Mouse (Mus musculus): Measurements from ENCODE around the gene Aldh3b2. TPM values are rescaled to one million over a fixed set of nuclear protein-coding genes. Genes with fewer than 3 reads are reported as not detected.

Aldh3b2 gene
- polyA plus RNA-seq (2015; fragmentation: Illumina TruSeq; extraction: RNeasy Lipid Tissue Mini Kit (QIAGEN cat#74804); ENCODE audit: low read depth, low replicate concordance) = 1.4 TPM

GRCm38 (mm10) chr19:3972229-3972628 lies at the start of gene Aldh3b2:
Gene Aldh3b2 (plus strand): TSS chr19:3972328.

GRCm38 (mm10) chr19:3929211-3929941 lies 42.8 kb upstream of the Aldh3b2 start, which contains the start of gene Aldh3b1:
Gene Aldh3b1 (minus strand): TSS chr19:3929808.

GRCm38 (mm10) chr19:3935032-3935895 lies 36.9 kb upstream of the Aldh3b2 start, which contains the start of gene Unc93b1:
Gene Unc93b1 (plus strand): TSS chr19:3935186.

DNA sequence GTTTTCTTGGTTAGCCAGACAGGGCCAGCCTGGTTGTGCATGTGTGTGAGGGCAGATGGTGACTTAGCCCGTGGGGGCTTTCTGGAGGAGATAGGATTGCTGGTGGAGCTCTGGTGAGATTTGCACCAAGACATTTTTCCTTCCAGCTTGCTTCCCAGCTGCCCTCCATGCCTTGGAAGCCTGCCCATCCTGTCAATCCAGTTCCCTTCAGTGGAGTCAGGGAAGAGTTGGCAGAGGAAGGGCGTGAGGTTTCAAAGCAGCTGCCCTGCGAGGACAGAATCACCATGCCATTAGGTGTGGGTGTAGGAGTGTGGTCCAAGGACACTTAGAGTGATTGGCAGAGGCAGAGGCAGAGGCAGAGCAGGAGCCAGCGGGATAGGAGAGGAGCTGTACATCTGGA lies 13.7 kb upstream of the Aldh3b2 start, which contains the start of gene Aldh3b3:
Gene Aldh3b3, plus strand, starts transcription at position 176 of the 400 bp plus-strand sequence.

GRCm38 (mm10) chr19:3986334-3986733 lies 14.2 kb downstream of the Aldh3b2 start, which contains the start of gene Acy3:
Gene Acy3 (plus strand): TSS chr19:3986570.

DNA sequence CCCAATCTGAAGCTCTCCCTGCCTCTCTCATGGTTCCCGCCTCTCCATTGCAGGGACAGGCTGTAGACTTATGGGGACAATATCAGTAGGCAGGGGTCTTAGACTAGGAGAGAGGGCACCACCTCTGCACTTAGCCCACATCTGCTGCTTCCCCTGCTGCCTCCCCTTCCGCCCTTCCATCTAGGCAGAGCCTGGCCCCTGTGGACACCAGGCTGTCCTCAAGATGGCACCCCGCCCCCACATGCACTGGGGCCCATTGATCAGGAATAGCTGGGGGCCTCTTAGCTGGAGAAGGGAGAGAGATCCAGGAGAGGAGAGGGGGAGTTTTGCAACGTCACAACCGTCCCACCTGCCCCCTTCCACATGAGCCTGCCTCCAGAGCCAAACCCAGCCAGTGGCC lies 20.3 kb downstream of the Aldh3b2 start, which contains the start of gene Tbx10:
Gene Tbx10, plus strand, starts transcription at position 337 of the 400 bp plus-strand sequence.

DNA sequence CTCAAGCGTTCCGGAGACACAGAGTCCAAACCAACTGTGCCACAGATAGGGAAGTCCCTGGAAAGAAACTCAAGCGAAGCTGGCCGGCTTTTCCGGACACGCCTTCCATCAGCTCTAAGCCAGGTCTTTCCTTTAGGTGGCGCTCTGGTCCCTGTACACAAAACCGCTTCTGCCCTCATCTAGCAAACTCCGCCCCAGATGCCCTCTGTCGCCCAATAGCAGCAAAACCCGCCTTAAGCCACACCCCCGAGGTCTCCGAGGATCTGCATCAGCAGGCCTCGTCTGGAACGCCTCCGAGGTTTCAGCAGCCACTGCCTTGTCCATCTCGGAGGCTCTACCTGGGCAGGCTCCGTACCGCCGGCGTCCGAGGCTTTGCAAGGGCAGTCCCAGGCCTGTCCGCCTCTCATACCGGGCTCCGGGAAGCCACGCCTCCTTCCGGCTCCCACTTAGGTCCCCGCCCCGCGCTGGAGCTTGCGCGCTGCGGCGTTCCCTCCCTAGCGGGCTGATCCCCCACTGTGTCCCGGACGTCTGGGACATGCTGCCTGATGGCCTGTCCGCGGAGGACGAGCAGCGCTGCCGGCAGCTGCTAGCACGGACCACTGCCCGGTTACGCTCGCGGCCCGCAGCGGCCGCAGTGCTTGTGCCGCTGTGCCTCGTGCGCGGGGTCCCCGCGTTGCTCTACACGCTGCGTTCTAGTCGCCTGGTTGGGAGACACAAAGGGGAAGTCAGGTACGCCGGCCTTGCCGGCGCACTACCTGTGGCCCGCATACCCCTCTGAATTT lies 28.2 kb downstream of the Aldh3b2 start, which contains the start of the genes Nudt8 and Gm49405:
Gene Nudt8, plus strand, starts transcription at position 462 of the 782 bp plus-strand sequence.
Gene Gm49405, plus strand, starts transcription at position 508 of the 782 bp plus-strand sequence.

GRCm38 (mm10) chr19:4003112-4003511 lies 31.0 kb downstream of the Aldh3b2 start, which contains the start of gene Doc2g:
Gene Doc2g (plus strand): TSS chr19:4003313.

DNA sequence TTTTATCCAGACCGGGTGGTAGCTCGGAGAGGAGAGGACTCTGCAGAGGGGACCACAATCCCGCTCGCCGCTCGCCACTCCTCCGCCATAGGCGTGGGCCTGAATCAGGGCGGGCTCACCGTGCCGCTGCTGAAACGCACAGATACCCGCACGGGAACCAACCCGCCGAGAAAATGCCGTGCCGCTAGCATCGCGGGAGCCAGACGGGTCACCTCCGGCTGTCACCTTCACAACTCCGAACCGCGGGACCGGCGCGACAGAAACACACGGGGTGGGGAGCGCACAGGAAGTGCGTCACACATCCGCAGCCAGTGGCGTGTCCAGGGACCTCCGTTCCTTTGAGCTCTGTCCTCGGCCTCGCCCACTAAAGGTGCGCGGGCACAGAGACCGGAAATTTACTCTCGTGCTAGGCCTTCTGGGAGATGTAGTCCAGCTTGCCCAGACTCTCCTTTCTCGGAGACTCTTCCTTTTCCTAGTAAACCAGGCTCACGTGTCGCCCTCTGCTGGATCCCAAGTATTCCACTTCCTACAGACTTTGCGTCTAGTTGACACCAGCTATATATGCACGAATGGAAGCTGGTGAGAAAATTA lies 40.4 kb downstream of the Aldh3b2 start, which contains the start of gene Ndufv1:
Gene Ndufv1, minus strand, starts transcription at position 375 of the 591 bp plus-strand sequence.

Other genes with a start within 250 kb of the Aldh3b2 start
- gene Kmt5b, start 204.9 kb upstream of the Aldh3b2 start, polyA plus RNA-seq (2015; fragmentation: Illumina TruSeq; extraction: RNeasy Lipid Tissue Mini Kit (QIAGEN cat#74804); ENCODE audit: low read depth, low replicate concordance) = 28.6 TPM
- 82.1 TPM for gene Chka, start 120.6 kb upstream of the Aldh3b2 start, polyA plus RNA-seq (2015; fragmentation: Illumina TruSeq; extraction: RNeasy Lipid Tissue Mini Kit (QIAGEN cat#74804); ENCODE audit: low read depth, low replicate concordance)
- gene Tcirg1, start 65.2 kb upstream of the Aldh3b2 start, polyA plus RNA-seq (2015; fragmentation: Illumina TruSeq; extraction: RNeasy Lipid Tissue Mini Kit (QIAGEN cat#74804); ENCODE audit: low read depth, low replicate concordance) = 14.5 TPM
- gene Ndufs8, start 59.6 kb upstream of the Aldh3b2 start, polyA plus RNA-seq (2015; fragmentation: Illumina TruSeq; extraction: RNeasy Lipid Tissue Mini Kit (QIAGEN cat#74804); ENCODE audit: low read depth, low replicate concordance) = 305 TPM
- 4.3 TPM for gene Aldh3b1, start 42.5 kb upstream of the Aldh3b2 start, polyA plus RNA-seq (2015; fragmentation: Illumina TruSeq; extraction: RNeasy Lipid Tissue Mini Kit (QIAGEN cat#74804); ENCODE audit: low read depth, low replicate concordance)
- gene Unc93b1, start 37.1 kb upstream of the Aldh3b2 start, polyA plus RNA-seq (2015; fragmentation: Illumina TruSeq; extraction: RNeasy Lipid Tissue Mini Kit (QIAGEN cat#74804); ENCODE audit: low read depth, low replicate concordance) = 16.0 TPM
- gene Aldh3b3, start 13.7 kb upstream of the Aldh3b2 start, polyA plus RNA-seq (2015; fragmentation: Illumina TruSeq; extraction: RNeasy Lipid Tissue Mini Kit (QIAGEN cat#74804); ENCODE audit: low read depth, low replicate concordance) = not detected
- gene Acy3, start 14.2 kb downstream of the Aldh3b2 start, polyA plus RNA-seq (2015; fragmentation: Illumina TruSeq; extraction: RNeasy Lipid Tissue Mini Kit (QIAGEN cat#74804); ENCODE audit: low read depth, low replicate concordance) = 4.0 TPM
- not detected for gene Tbx10, start 20.4 kb downstream of the Aldh3b2 start, polyA plus RNA-seq (2015; fragmentation: Illumina TruSeq; extraction: RNeasy Lipid Tissue Mini Kit (QIAGEN cat#74804); ENCODE audit: low read depth, low replicate concordance)
- 15.1 TPM for gene Nudt8, start 28.3 kb downstream of the Aldh3b2 start, polyA plus RNA-seq (2015; fragmentation: Illumina TruSeq; extraction: RNeasy Lipid Tissue Mini Kit (QIAGEN cat#74804); ENCODE audit: low read depth, low replicate concordance)
- gene Gm49405, start 28.3 kb downstream of the Aldh3b2 start, polyA plus RNA-seq (2015; fragmentation: Illumina TruSeq; extraction: RNeasy Lipid Tissue Mini Kit (QIAGEN cat#74804); ENCODE audit: low read depth, low replicate concordance) = 2.0 TPM
- gene Doc2g, start 31.0 kb downstream of the Aldh3b2 start, polyA plus RNA-seq (2015; fragmentation: Illumina TruSeq; extraction: RNeasy Lipid Tissue Mini Kit (QIAGEN cat#74804); ENCODE audit: low read depth, low replicate concordance) = 5.7 TPM
- 236 TPM for gene Ndufv1, start 40.5 kb downstream of the Aldh3b2 start, polyA plus RNA-seq (2015; fragmentation: Illumina TruSeq; extraction: RNeasy Lipid Tissue Mini Kit (QIAGEN cat#74804); ENCODE audit: low read depth, low replicate concordance)
- 465 TPM for gene Gstp1, start 65.7 kb downstream of the Aldh3b2 start, polyA plus RNA-seq (2015; fragmentation: Illumina TruSeq; extraction: RNeasy Lipid Tissue Mini Kit (QIAGEN cat#74804); ENCODE audit: low read depth, low replicate concordance)
- 1.5 TPM for gene Gstp2, start 73.7 kb downstream of the Aldh3b2 start, polyA plus RNA-seq (2015; fragmentation: Illumina TruSeq; extraction: RNeasy Lipid Tissue Mini Kit (QIAGEN cat#74804); ENCODE audit: low read depth, low replicate concordance)
- gene Gstp3, start 87.2 kb downstream of the Aldh3b2 start, polyA plus RNA-seq (2015; fragmentation: Illumina TruSeq; extraction: RNeasy Lipid Tissue Mini Kit (QIAGEN cat#74804); ENCODE audit: low read depth, low replicate concordance) = not detected
- gene Cabp2, start 109.2 kb downstream of the Aldh3b2 start, polyA plus RNA-seq (2015; fragmentation: Illumina TruSeq; extraction: RNeasy Lipid Tissue Mini Kit (QIAGEN cat#74804); ENCODE audit: low read depth, low replicate concordance) = not detected
- 37.6 TPM for gene Cdk2ap2, start 124.9 kb downstream of the Aldh3b2 start, polyA plus RNA-seq (2015; fragmentation: Illumina TruSeq; extraction: RNeasy Lipid Tissue Mini Kit (QIAGEN cat#74804); ENCODE audit: low read depth, low replicate concordance)
- 122 TPM for gene Pitpnm1, start 127.7 kb downstream of the Aldh3b2 start, polyA plus RNA-seq (2015; fragmentation: Illumina TruSeq; extraction: RNeasy Lipid Tissue Mini Kit (QIAGEN cat#74804); ENCODE audit: low read depth, low replicate concordance)
- gene Aip, start 153.5 kb downstream of the Aldh3b2 start, polyA plus RNA-seq (2015; fragmentation: Illumina TruSeq; extraction: RNeasy Lipid Tissue Mini Kit (QIAGEN cat#74804); ENCODE audit: low read depth, low replicate concordance) = 183 TPM
- gene Gpr152, start 167.5 kb downstream of the Aldh3b2 start, polyA plus RNA-seq (2015; fragmentation: Illumina TruSeq; extraction: RNeasy Lipid Tissue Mini Kit (QIAGEN cat#74804); ENCODE audit: low read depth, low replicate concordance) = 0.10 TPM
- not detected for gene Cabp4, start 171.7 kb downstream of the Aldh3b2 start, polyA plus RNA-seq (2015; fragmentation: Illumina TruSeq; extraction: RNeasy Lipid Tissue Mini Kit (QIAGEN cat#74804); ENCODE audit: low read depth, low replicate concordance)
- gene Coro1b, start 176.3 kb downstream of the Aldh3b2 start, polyA plus RNA-seq (2015; fragmentation: Illumina TruSeq; extraction: RNeasy Lipid Tissue Mini Kit (QIAGEN cat#74804); ENCODE audit: low read depth, low replicate concordance) = 127 TPM
- 1.5 TPM for gene Ptprcap, start 181.3 kb downstream of the Aldh3b2 start, polyA plus RNA-seq (2015; fragmentation: Illumina TruSeq; extraction: RNeasy Lipid Tissue Mini Kit (QIAGEN cat#74804); ENCODE audit: low read depth, low replicate concordance)
- 45.8 TPM for gene Rps6kb2, start 191.0 kb downstream of the Aldh3b2 start, polyA plus RNA-seq (2015; fragmentation: Illumina TruSeq; extraction: RNeasy Lipid Tissue Mini Kit (QIAGEN cat#74804); ENCODE audit: low read depth, low replicate concordance)
- gene Carns1, start 203.2 kb downstream of the Aldh3b2 start, polyA plus RNA-seq (2015; fragmentation: Illumina TruSeq; extraction: RNeasy Lipid Tissue Mini Kit (QIAGEN cat#74804); ENCODE audit: low read depth, low replicate concordance) = 13.7 TPM
- 1.2 TPM for gene Tbc1d10c, start 219.0 kb downstream of the Aldh3b2 start, polyA plus RNA-seq (2015; fragmentation: Illumina TruSeq; extraction: RNeasy Lipid Tissue Mini Kit (QIAGEN cat#74804); ENCODE audit: low read depth, low replicate concordance)
- gene Ppp1ca, start 219.7 kb downstream of the Aldh3b2 start, polyA plus RNA-seq (2015; fragmentation: Illumina TruSeq; extraction: RNeasy Lipid Tissue Mini Kit (QIAGEN cat#74804); ENCODE audit: low read depth, low replicate concordance) = 454 TPM
- gene Rad9a, start 229.3 kb downstream of the Aldh3b2 start, polyA plus RNA-seq (2015; fragmentation: Illumina TruSeq; extraction: RNeasy Lipid Tissue Mini Kit (QIAGEN cat#74804); ENCODE audit: low read depth, low replicate concordance) = 10.9 TPM
- gene Clcf1, start 241.9 kb downstream of the Aldh3b2 start, polyA plus RNA-seq (2015; fragmentation: Illumina TruSeq; extraction: RNeasy Lipid Tissue Mini Kit (QIAGEN cat#74804); ENCODE audit: low read depth, low replicate concordance) = 0.59 TPM
- gene AC109138.7, start 242.0 kb downstream of the Aldh3b2 start, polyA plus RNA-seq (2015; fragmentation: Illumina TruSeq; extraction: RNeasy Lipid Tissue Mini Kit (QIAGEN cat#74804); ENCODE audit: low read depth, low replicate concordance) = not detected